Mouse (Mus musculus) T-cell, adult 2 months (primary cell): ENCODE measurements around the gene Hist1h2bg.
"Not testable (repeated sequence)": the region's sequence is repeated elsewhere in the genome, so short reads cannot be mapped to it uniquely, and the experiment has no call there.

Source experiments
- DNase-seq: peaks from one replicate; pipeline ENCODE4 v3.0.0; 2022; ENCODE audit warnings: low spot score

Hist1h2bg gene

GRCm38 (mm10) chr13:23584331-23584730, 13.1 kb downstream of the Hist1h2bg start:
- peak; percentile 6 for DNase-seq

DNA sequence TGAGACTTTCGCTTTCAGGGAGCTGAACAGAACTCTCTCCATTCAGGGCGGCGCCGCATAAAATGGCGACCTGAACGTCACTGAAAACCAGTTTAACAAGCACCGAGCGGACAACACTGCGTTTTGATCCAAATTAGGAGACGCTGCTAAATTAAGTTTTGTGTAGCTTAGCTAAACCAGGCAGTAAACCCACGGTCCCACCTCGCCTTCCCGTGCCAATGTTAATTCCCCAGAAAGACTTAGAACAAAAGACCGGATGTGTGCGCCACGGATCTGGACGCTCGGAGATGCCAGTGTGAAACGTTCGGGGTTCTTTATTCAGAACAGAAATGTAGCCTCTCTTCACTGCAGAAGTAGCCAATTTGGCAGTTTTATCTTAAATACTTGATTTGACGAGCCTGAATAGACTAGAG, 13.8 kb downstream of the Hist1h2bg start:
- DNase-seq = peak; percentile 76

DNA sequence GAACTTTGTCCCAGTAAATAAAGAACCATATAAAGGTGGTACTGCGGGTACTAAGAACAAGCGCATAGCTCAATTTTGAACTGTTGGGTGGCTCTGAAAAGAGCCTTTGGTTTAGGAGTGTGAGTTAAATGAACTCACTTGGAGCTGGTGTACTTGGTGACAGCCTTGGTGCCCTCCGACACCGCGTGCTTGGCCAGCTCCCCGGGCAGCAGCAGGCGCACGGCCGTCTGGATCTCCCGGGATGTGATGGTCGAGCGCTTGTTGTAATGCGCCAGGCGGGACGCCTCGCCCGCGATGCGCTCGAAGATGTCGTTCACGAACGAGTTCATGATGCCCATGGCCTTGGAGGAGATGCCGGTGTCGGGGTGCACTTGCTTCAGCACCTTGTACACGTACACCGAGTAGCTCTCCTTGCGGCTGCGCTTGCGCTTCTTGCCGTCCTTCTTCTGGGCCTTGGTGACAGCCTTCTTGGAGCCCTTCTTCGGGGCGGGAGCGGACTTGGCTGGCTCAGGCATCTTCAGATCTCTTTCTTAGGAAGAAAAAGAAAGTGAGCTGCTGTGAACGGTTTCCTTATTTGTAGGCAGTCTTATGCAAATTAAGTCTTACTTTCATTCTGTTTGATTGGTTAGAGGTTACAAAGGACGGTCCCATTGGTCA, 14.4 kb downstream of the Hist1h2bg start:
- DNase-seq = peak; percentile 75

- DNase-seq = peak; percentile 8
Measured at GRCm38 (mm10) chr13:23586099-23586939, 15.1 kb downstream of the Hist1h2bg start.

- DNase-seq = no peak
Measured at GRCm38 (mm10) chr13:23586940-23587225, 15.7 kb downstream of the Hist1h2bg start.

- DNase-seq = no peak
Measured at GRCm38 (mm10) chr13:23591206-23591605, 20.0 kb downstream of the Hist1h2bg start.

GRCm38 (mm10) chr13:23591886-23592285, 20.7 kb downstream of the Hist1h2bg start:
- not testable (repeated sequence) for DNase-seq

GRCm38 (mm10) chr13:23592614-23593013, 21.4 kb downstream of the Hist1h2bg start:
- no peak for DNase-seq

DNA sequence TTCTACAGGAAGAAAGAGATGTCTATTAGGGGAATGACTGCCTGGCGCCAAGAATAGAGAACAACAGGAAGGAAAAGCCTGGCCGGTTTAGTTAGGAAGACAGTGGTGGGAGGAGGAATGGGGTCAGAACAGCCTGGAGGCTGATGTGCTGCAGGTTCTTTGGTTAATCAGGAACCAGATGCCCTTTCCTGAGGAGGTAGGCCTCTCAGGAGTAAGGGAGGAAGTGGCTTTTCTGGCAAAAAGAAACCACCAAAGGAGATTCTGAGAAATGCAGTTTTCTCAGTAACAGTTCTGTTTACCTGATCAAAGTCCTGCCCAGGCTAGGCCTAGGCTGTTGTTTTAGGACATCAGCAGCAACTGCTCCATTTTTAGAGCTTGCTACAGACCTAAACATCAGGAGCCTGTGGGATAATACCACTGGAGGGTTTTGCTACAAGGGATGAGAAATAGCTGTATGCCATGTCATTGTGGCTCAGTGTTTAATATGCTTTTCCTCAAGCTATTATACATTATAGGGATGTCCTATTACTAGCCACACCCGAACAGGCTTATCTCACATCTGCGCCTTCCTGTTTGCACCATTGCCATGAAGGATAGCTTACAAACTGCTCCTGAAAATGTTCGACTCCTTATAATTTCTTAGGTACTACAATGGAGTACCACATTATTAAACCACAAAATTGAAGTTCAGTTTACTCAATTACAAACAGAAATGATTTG, 22.0 kb downstream of the Hist1h2bg start:
- peak; percentile 13 for DNase-seq

DNA sequence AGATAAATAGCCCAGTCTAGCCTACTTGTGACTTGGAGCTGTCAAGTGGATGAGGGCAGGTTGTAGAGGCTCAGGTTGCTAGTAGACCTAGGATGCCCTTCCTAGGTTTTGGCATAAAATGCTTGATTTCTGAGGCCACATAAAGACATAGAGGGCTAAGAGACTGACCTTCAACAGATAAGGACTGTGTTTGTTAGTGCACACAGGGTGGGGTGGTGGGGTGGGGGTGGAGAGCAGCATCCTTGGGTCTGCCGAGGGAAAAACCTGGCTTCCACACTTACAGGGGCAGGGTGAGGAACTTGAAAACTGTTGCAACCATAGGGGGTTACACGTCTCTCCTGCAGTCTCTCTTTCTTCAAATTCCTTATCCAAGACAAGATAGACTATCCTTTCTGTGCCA, 24.0 kb downstream of the Hist1h2bg start:
- DNase-seq = no peak

DNA sequence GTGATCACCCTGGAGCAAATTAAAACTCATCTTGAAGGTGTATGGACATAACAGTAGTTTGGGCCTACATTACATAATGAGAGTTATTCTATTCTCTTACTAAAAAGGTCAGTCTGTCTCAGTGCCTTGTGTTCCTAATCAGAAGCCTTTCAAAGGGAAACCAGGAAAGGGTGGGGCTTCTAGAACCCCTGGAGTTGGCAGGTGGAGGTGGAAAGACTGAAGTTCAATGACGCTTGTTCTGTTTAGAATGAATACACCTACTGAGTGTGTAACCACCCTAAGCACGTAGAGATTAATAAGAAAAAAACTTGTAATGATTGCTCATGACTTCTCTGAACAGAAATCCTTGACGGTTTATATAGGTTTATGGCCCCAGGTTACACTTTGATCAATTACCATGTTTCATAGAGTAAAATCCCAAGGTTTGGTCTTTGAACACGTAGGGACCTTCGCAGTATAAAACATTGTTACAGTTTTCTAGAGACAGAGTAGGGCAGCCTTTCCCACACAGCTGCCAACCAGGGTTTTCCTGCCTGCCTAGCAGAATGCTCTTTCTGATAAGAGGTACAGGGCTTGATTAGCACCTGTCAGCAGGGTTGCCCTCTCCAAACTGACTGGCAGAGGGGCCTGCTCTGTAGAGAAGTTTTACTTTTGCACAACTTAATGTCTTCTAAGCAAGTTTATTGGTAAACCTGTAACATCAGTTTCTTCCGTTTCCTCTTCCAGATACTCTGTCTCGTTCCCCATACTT, 24.6 kb downstream of the Hist1h2bg start:
- no peak for DNase-seq

DNA sequence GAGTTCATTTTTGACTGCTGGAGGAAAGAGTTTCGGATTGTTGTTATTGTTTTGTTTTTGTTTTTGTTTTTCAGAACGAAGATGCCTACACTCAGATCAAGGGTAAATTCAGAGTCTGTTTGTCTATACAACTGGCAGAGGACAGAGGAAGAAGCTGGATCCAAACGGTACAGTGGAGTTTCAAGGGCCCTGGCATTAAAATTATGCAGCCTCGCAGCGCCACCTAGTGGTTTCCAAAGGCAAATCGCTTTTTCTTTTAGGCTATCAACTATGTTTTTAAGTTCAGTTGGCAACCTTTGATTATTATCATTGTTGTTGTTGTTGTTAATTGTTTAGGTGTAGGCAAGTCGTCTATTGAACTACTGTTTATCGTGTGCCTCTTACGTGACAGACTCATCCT, 26.8 kb downstream of the Hist1h2bg start:
- DNase-seq = peak; percentile 79

- no peak for DNase-seq
Measured at GRCm38 (mm10) chr13:23603182-23603699, 32.0 kb downstream of the Hist1h2bg start.

DNA sequence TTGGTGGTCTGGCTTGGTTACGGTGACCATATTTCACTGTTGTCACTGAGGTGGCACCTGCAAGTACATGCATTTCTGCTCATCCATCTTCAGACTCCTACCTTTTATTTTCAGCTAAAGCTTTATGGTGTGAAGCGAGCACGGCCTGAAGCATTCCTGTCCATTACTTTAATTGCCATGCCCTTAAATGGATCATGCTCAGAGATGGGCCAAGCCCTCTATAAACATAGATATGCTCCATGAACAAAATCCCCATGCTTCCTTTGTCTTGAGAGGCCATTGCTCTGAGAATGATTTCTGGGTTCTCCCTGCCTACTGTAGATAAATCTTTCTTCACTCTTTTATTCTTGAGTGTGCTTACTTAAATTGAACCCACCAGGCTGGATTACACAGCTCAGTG, 33.3 kb downstream of the Hist1h2bg start:
- DNase-seq = no peak

GRCm38 (mm10) chr13:23605052-23605451, 33.9 kb downstream of the Hist1h2bg start:
- no peak for DNase-seq

GRCm38 (mm10) chr13:23609209-23609608, 38.0 kb downstream of the Hist1h2bg start:
- DNase-seq = no peak

- no peak for DNase-seq
Measured at GRCm38 (mm10) chr13:23609844-23610243, 38.6 kb downstream of the Hist1h2bg start.

GRCm38 (mm10) chr13:23610393-23610792, 39.2 kb downstream of the Hist1h2bg start:
- DNase-seq = no peak

GRCm38 (mm10) chr13:23611638-23612037, 40.4 kb downstream of the Hist1h2bg start:
- DNase-seq = no peak

- no peak for DNase-seq
Measured at GRCm38 (mm10) chr13:23620056-23620732, 49.0 kb downstream of the Hist1h2bg start.
